In the genomic region with DNA sequence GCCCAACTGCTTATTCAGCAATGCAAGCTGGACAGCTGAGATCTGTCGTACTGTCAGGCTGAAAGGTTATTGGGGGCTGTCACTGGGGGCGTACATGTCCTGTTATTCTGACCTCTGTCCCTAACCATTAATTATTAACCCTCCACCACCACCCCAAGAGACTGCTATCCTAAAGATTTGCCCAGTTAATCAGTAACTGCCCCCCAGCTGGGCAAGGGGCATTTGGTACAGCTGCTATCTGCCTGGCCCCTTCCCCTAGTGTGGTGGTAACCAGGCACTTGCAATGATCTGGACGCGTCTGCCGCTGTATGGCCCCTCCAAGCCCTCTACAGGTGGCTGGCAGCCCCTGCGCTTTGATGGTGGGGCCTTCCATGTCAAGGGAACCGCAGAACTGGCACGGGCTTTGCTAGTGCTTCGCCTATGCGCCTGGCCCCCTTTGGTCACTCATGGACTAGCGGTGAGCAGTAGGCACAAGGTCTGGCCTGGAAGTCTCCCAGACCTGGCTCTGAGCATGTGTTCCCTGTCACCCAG, we compare ENCODE assay signal across 15 mouse cellular contexts. TPM values are rescaled to one million over a fixed set of nuclear protein-coding genes. Genes with fewer than 3 reads are reported as not detected.
DNase-seq lines count a peak whose midpoint lies in the region; ATAC-seq lines count a peak whose summit lies in the region.
"Had no signal": no experiment of that assay in that cellular context is flagged by ENCODE, and none has a peak within 500 bp of the region (broad histone marks: within the 10 kb centered on the region; RNA-seq: fewer than 3 reads in every experiment).

A gene (plus strand): TSS at position 222 of the 531 bp plus-strand sequence.

- no peak within 1 kb of the TSS for H3K4me3 ChIP-seq in embryonic facial prominence, embryonic 10.5 days
- H3K4me3 ChIP-seq in kidney, embryonic 15.5 days (replicated peaks), result no peak within 1 kb of the TSS
- H3K4me3 ChIP-seq in liver, embryonic 12.5 days, result peak within 1 kb of the TSS; percentile 45
- H3K4me3 ChIP-seq in heart, embryonic 10.5 days, result no peak within 1 kb of the TSS
- H3K4me3 ChIP-seq: midbrain, embryonic 12.5 days; neural tube, embryonic 13.5 days had no signal

- ATAC-seq in kidney, embryonic 15.5 days (replicated peaks; ENCODE audit: low FRiP score), result peak; percentile 74
- peak; percentile 74 for ATAC-seq in liver, embryonic 12.5 days
- ATAC-seq: lung, postnatal 0 days had no signal

- H3K9ac ChIP-seq in kidney, embryonic 15.5 days, result no peak within 1 kb of the TSS
- H3K9ac ChIP-seq in liver, embryonic 12.5 days, result peak within 1 kb of the TSS; percentile 43; the same call in 1 of the 2 replicates
- H3K9ac ChIP-seq: midbrain, embryonic 12.5 days; neural tube, embryonic 13.5 days had no signal

- 59% methylated on average over 11 of the region's 11 CpGs for WGBS in embryonic facial prominence, embryonic 10.5 days
- WGBS in kidney, embryonic 15.5 days, result 45% methylated on average over 11 of the region's 11 CpGs
- WGBS in liver, embryonic 12.5 days (ENCODE audit: insufficient replicate concordance), result 45% methylated on average over 11 of the region's 11 CpGs
- 54% methylated on average over 11 of the region's 11 CpGs for WGBS in heart, embryonic 10.5 days

- peak within 1 kb of the TSS; percentile 7; the same call in 1 of the 2 replicates for H3K4me2 ChIP-seq in kidney, embryonic 15.5 days
- H3K4me2 ChIP-seq in liver, embryonic 12.5 days, result peak within 1 kb of the TSS; percentile 45
- H3K4me2 ChIP-seq: midbrain, embryonic 12.5 days; neural tube, embryonic 13.5 days had no signal

- no peaks in the 10 kb centered on the region for H3K9me3 ChIP-seq in embryonic facial prominence, embryonic 10.5 days
- H3K9me3 ChIP-seq in kidney, embryonic 15.5 days (replicated peaks), result no peaks in the 10 kb centered on the region; the same call in 1 of the 2 replicates
- no peaks in the 10 kb centered on the region for H3K9me3 ChIP-seq in liver, embryonic 12.5 days (replicated peaks)
- no peaks in the 10 kb centered on the region for H3K9me3 ChIP-seq in heart, embryonic 10.5 days
- H3K9me3 ChIP-seq: midbrain, embryonic 12.5 days; neural tube, embryonic 13.5 days had no signal

- DNase-seq in ES-CJ7 (ENCODE audit: low read depth, low spot score), result peak; percentile 65
- DNase-seq in embryonic facial prominence, embryonic 10.5 days (ENCODE audit: low spot score), result peak; percentile 14
- DNase-seq in urinary bladder, postnatal 14 days (ENCODE audit: low spot score), result no peak
- DNase-seq in layer of hippocampus, adult 9-10 months (ENCODE audit: low spot score), result no peak
- DNase-seq in layer of hippocampus, adult 18-20 months (ENCODE audit: low spot score in 2 of 2), result no peak
- DNase-seq in heart, embryonic 10.5 days (ENCODE audit: low spot score), result no peak
- DNase-seq: heart, adult 11 months had no signal

- H3K27me3 ChIP-seq in embryonic facial prominence, embryonic 10.5 days (replicated peaks; ENCODE audit: low read depth, poor library complexity, severe bottlenecking), result 0 out of 2 replicates have a peak, but pooled peaks cover 4% of the 10 kb centered on the region
- H3K27me3 ChIP-seq in kidney, embryonic 15.5 days, result no peaks in the 10 kb centered on the region
- H3K27me3 ChIP-seq in liver, embryonic 12.5 days (replicated peaks), result peaks cover 13% of the 10 kb centered on the region; the same call in 1 of the 2 replicates
- H3K27me3 ChIP-seq in heart, embryonic 10.5 days (ENCODE audit: insufficient read depth, poor library complexity, severe bottlenecking), result peaks cover 29% of the 10 kb centered on the region; the same call in 1 of the 2 replicates
- H3K27me3 ChIP-seq: neural tube, embryonic 13.5 days had no signal

- H3K4me1 ChIP-seq in embryonic facial prominence, embryonic 10.5 days, result no peaks in the 10 kb centered on the region
- peaks cover 12% of the 10 kb centered on the region for H3K4me1 ChIP-seq in kidney, embryonic 15.5 days
- H3K4me1 ChIP-seq in liver, embryonic 12.5 days, result no peaks in the 10 kb centered on the region
- no peaks in the 10 kb centered on the region for H3K4me1 ChIP-seq in heart, embryonic 10.5 days
- H3K4me1 ChIP-seq: neural tube, embryonic 13.5 days had no signal

- no peak within 1 kb of the TSS for H3K27ac ChIP-seq in embryonic facial prominence, embryonic 10.5 days (replicated peaks)
- H3K27ac ChIP-seq in kidney, embryonic 15.5 days, result peak within 1 kb of the TSS; percentile 22; the same call in 1 of the 2 replicates
- H3K27ac ChIP-seq in liver, embryonic 12.5 days, result peak within 1 kb of the TSS; percentile 50; the same call in 1 of the 2 replicates
- H3K27ac ChIP-seq in heart, embryonic 10.5 days, result no peak within 1 kb of the TSS
- H3K27ac ChIP-seq: midbrain, embryonic 12.5 days; neural tube, embryonic 13.5 days had no signal

- H3K36me3 ChIP-seq in embryonic facial prominence, embryonic 10.5 days (replicated peaks), result no peaks in the 10 kb centered on the region
- no peaks in the 10 kb centered on the region for H3K36me3 ChIP-seq in kidney, embryonic 15.5 days
- H3K36me3 ChIP-seq in liver, embryonic 12.5 days, result no peaks in the 10 kb centered on the region
- no peaks in the 10 kb centered on the region for H3K36me3 ChIP-seq in heart, embryonic 10.5 days
- H3K36me3 ChIP-seq: midbrain, embryonic 12.5 days; neural tube, embryonic 13.5 days had no signal

RNA-seq across cellular contexts. Expression of the gene that starts here (rescaled TPM):
- 0.28 TPM in 1 of 2 replicates, not detected in the other for polyA plus RNA-seq in embryonic facial prominence, embryonic 10.5 days (2016; fragmentation: Nextera tagmentation; extraction: Ambion mirVana)
- polyA plus RNA-seq in kidney, embryonic 15.5 days (2015; fragmentation: Nextera tagmentation; extraction: Ambion mirVana), result 12.8 and 14.4 TPM in 2 replicates
- polyA plus RNA-seq in liver, embryonic 12.5 days (2016; fragmentation: Nextera tagmentation; extraction: Ambion mirVana), result 21.1 and 22.3 TPM in 2 replicates
- total RNA-seq in layer of hippocampus, adult 18-20 months (2021), result not detected
- polyA plus RNA-seq in heart, embryonic 10.5 days (2016; fragmentation: Nextera tagmentation; extraction: Ambion mirVana), result 0.30 and 3.0 TPM in 2 replicates
- total RNA-seq: CH12.LX; heart, postnatal 25 days; left cerebral cortex, postnatal 36 days had no signal
- polyA plus RNA-seq: lung, postnatal 0 days; midbrain, embryonic 12.5 days; neural tube, embryonic 13.5 days had no signal

Comparison
In these comparisons a context has a peak if more than half of its experiments do, and no peak if none do; other contexts are left out.
1. Peak in DNase-seq in embryonic facial prominence, embryonic 10.5 days; RNA of the gene not detected or under 1 TPM.
2. H3K27ac ChIP-seq: peak in kidney, embryonic 15.5 days (single experiment) and liver, embryonic 12.5 days (single experiment); none in embryonic facial prominence, embryonic 10.5 days (single experiment) and heart, embryonic 10.5 days (single experiment).